Mouse (Mus musculus) heart, adult 2 months (tissue): Measurements from ENCODE around the gene Ostm1. TPM values are rescaled to one million over a fixed set of nuclear protein-coding genes. Genes with fewer than 3 reads are reported as not detected.

Source experiments
- DNase-seq, 2 experiments: peaks; one replicate each; pipeline ENCODE4 v3.0.0; 2021
- H3K27ac ChIP-seq: fragments of 200-600 bp; 2 replicates; pipeline ENCODE4 v1.8.1; 2022
- H3K27me3 ChIP-seq: fragments of 200-500 bp; 2 replicates; pipeline ENCODE4 v1.6.1; 2012; ENCODE audit warnings: mild to moderate bottlenecking, low read length, inconsistent platforms, mixed read lengths; ENCODE audit not compliant: control insufficient read depth, insufficient read depth
- H3K36me3 ChIP-seq: fragments of 200-500 bp; 2 replicates; pipeline ENCODE4 v1.6.1; 2012; ENCODE audit warnings: low read length, inconsistent platforms; ENCODE audit not compliant: control insufficient read depth, insufficient read depth
- H3K4me1 ChIP-seq: fragments of 200-500 bp; 2 replicates; pipeline ENCODE4 v1.6.1; 2011; ENCODE audit warnings: low read length; ENCODE audit not compliant: control insufficient read depth, insufficient read depth
- H3K4me3 ChIP-seq: fragments of 200-600 bp; 2 replicates; pipeline ENCODE4 v1.8.1; 2022
- H3K79me2 ChIP-seq: fragments of 200-500 bp; replicated peaks from 2 replicates; pipeline ENCODE4 v1.6.1; 2012; ENCODE audit warnings: mild to moderate bottlenecking, inconsistent platforms, low read length, moderate library complexity, mixed read lengths; ENCODE audit not compliant: control insufficient read depth, insufficient read depth
- H3K9ac ChIP-seq: fragments of 200-500 bp; 2 replicates; pipeline ENCODE4 v1.6.1; 2012; ENCODE audit warnings: low read depth, mild to moderate bottlenecking, control low read depth, inconsistent platforms, low read length, mixed read lengths
- CTCF ChIP-seq: fragments of 200-600 bp; IDR thresholded peaks from 2 replicates; pipeline ENCODE4 v1.8.1; 2022; ENCODE audit warnings: antibody characterized with exemption, mild to moderate bottlenecking, moderate library complexity
- EP300 ChIP-seq: fragments of 200-500 bp; IDR thresholded peaks from 2 replicates; pipeline ENCODE4 v1.6.1; 2011; ENCODE audit warnings: low read depth, low read length, control low read depth; ENCODE audit not compliant: insufficient read depth
- POLR2A ChIP-seq: fragments of 200-500 bp; IDR thresholded peaks from 2 replicates; pipeline ENCODE4 v1.6.1; 2011; ENCODE audit warnings: mild to moderate bottlenecking, low read depth, low read length, control low read depth; ENCODE audit not compliant: insufficient read depth
- WGBS: fragments of 180-500 bp; shearing (Covaris S2); methylation state at CpG from one replicate; pipeline ENCODE4 v1.1.7; 2018; 5-methylcytosine and 5-hydroxymethylcytosine counted together
- intact Hi-C: fragments of 180-260 bp; cut with DNase I; formaldehyde crosslinking; loops from one replicate; pipeline ENCODE4 v1.15.1; 2025
- polyA plus RNA-seq: library from polyadenylated mRNA; depleted of rRNA; stranded (reverse); fragments of >200 nt; gene quantifications from 2 replicates; pipeline ENCODE4 v1.2.3, GENCODE M21; 2012
- total RNA-seq, 2 experiments: library from RNA; stranded (reverse); gene quantifications; 2 replicates each; pipeline ENCODE4 v1.2.3; 2021

Gene Ostm1
- total and polyA plus RNA-seq, 3 experiments = 14.0 to 19.2 (median 18.0) TPM

DNA sequence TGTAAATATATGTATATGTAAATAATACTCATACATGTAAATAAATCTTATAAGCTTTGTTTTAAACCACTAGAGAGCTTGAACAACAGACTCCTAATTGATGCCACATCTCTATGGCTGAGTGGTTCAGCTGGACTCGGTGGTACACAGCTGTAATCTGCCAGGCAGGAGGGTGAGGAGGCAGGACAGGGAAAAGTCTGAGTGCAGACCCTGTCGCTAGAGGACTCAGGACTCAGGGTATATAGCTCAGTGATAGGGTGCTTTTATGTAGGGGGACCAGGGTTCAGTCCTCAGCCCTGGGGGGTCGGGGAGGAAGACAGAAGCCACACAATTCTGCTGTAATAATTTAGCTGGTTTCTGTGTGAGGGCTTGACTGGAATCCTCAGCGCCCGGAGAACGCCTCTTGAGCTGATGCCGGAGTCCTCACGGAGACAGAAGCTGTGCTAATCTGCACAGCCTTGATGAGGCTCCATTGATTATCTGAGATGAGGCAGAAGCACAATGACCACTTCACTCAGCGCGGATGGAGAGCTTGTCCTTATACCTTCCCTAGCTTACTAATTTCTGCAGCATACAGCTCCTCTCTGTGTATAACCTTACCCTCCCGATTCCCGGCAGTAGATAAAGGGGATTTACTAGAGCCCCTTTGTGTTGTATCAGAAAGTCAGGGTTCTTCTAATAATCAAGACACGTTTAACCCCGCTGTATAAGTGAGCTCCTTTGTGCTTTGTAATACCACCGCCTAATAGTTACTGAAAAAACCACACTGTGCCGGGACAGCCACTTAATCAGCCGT is 106.8 kb downstream of the Ostm1 start:
- no peak for DNase-seq
- intact Hi-C loops = loop anchor here (10.0 kb wide), 1 partner anchor 114 kb away; no protein-coding TSS in a partner anchor
- H3K79me2 ChIP-seq = no peaks in the 10 kb centered on the region; the same call in 1 of the 2 replicates
- no peaks in the 10 kb centered on the region for H3K27me3 ChIP-seq
- no peaks in the 10 kb centered on the region for H3K36me3 ChIP-seq
- WGBS = 80% methylated on average over 17 of the region's 17 CpGs
- no peak for TF ChIP-seq EP300
- TF ChIP-seq CTCF = no peak
- TF ChIP-seq POLR2A = no peak
- no peaks in the 10 kb centered on the region for H3K4me1 ChIP-seq
- H3K9ac ChIP-seq = no peak overlapping the region
- no peak overlapping the region for H3K4me3 ChIP-seq
- no peak overlapping the region for H3K27ac ChIP-seq

DNA sequence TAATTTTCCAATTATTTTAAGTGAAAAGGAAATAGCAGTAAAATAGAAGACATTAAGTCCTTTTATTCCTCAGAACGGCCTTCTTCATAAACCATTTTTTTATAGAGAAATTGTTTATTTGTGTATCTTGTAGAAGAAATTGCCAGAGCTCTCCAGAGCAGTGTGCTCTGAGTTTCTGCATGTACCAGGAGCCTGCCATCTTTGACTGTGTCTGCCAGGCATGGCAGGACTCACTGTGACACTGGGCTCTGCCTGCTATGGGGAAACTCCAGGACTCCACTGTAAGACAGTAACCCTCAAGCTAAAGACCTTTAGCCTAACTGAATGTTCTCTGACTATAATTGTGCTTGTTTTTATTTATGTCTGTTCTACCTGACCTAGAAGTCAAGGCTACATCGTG is 107.4 kb downstream of the Ostm1 start:
- H3K79me2 ChIP-seq = no peaks in the 10 kb centered on the region; the same call in 1 of the 2 replicates
- TF ChIP-seq CTCF (no peak), POLR2A (no peak), EP300 (no peak)
- no peak overlapping the region for H3K9ac ChIP-seq
- no peak overlapping the region for H3K27ac ChIP-seq
- H3K36me3 ChIP-seq = no peaks in the 10 kb centered on the region
- H3K27me3 ChIP-seq = no peaks in the 10 kb centered on the region
- H3K4me3 ChIP-seq = no peak overlapping the region
- no peaks in the 10 kb centered on the region for H3K4me1 ChIP-seq
- no peak for DNase-seq
- 90% methylated on average over 2 of the region's 2 CpGs for WGBS
- intact Hi-C loops = loop anchor here (10.0 kb wide), 1 partner anchor 114 kb away; no protein-coding TSS in a partner anchor

DNA sequence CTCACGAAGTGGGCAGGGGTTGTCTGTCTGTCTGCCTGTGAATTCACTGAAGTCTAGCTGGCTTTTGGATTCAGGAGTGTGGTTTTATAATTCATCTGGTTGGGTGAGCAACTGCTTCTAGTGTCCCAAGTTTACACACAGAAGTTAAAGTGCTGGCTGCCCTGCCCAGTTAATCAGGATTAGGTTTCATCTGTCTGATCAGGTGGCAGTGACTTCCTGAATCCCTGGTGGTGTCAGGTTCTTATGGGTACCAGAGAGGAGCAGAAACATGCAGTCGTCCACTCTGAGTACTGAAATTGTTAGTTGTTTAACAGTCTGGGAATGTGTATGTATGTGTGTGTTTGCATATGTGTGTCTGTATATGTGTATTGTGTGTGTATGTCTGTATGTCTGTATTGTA is 108.5 kb downstream of the Ostm1 start:
- Histone ChIP-seq H3K27me3 (no peaks in the 10 kb centered on the region), H3K4me1 (no peaks in the 10 kb centered on the region), H3K36me3 (no peaks in the 10 kb centered on the region), H3K4me3 (no peak overlapping the region), H3K79me2 (no peaks in the 10 kb centered on the region), H3K27ac (no peak overlapping the region), H3K9ac (no peak overlapping the region)
- TF ChIP-seq CTCF (no peak), EP300 (no peak), POLR2A (no peak)
- DNase-seq = no peak
- intact Hi-C loops = loop anchor here (10.0 kb wide), 1 partner anchor 113 kb away; no protein-coding TSS in a partner anchor
- 84% methylated on average over 2 of the region's 2 CpGs for WGBS

DNA sequence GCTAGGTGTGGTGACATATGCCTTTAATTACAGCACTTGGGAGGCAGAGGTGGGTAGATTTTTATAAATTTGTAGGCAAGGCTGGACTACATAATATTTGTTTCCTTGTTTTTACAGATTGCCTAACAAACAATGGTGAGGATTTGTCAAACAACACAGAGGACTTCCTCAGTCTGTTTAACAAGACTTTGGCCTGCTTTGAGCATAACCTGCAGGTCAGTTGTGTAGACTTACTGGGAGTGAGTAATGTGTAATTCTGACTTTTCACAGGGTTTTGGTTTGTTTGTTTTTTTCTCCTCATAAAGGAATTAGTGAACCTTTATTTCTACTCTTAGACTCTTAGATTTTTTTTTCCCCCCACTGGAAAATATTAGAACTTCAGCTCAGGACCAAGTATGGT is 109.2 kb downstream of the Ostm1 start:
- H3K4me3 ChIP-seq = no peak overlapping the region
- H3K27me3 ChIP-seq = no peaks in the 10 kb centered on the region
- intact Hi-C loops = loop anchor here (10.0 kb wide), 1 partner anchor 112 kb away; no protein-coding TSS in a partner anchor
- H3K36me3 ChIP-seq = no peaks in the 10 kb centered on the region
- TF ChIP-seq POLR2A (no peak), EP300 (no peak), CTCF (no peak)
- no peaks in the 10 kb centered on the region for H3K79me2 ChIP-seq
- H3K4me1 ChIP-seq = no peaks in the 10 kb centered on the region
- H3K27ac ChIP-seq = no peak overlapping the region
- DNase-seq = no peak
- H3K9ac ChIP-seq = no peak overlapping the region

DNA sequence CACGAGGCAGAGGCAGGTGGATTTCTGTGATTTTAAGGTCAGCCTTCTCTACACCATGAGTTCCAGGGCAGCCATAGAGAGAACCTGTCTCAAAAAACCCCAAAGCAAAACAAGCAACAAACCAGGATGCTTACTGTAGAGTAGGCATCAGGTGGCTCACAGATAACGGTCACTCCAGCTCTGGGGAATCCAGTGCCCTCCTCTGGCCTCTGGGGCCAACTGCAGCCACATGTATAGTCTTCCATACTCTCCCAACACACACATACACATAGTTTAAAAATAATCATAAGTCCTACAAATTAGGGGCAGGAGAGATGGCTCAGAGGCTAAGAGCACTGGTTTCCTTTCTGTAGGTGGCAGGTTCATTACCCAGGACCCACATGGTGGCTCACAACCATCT is 109.9 kb downstream of the Ostm1 start:
- Histone ChIP-seq H3K27ac (no peak overlapping the region), H3K36me3 (no peaks in the 10 kb centered on the region), H3K79me2 (no peaks in the 10 kb centered on the region), H3K4me3 (no peak overlapping the region), H3K27me3 (no peaks in the 10 kb centered on the region), H3K4me1 (no peaks in the 10 kb centered on the region), H3K9ac (no peak overlapping the region)
- TF ChIP-seq EP300 (no peak), CTCF (no peak)
- 84% methylated on average over 2 of the region's 2 CpGs for WGBS
- intact Hi-C loops = loop anchor here (10.0 kb wide), 1 partner anchor 111 kb away; no protein-coding TSS in a partner anchor
- DNase-seq = no peak

DNA sequence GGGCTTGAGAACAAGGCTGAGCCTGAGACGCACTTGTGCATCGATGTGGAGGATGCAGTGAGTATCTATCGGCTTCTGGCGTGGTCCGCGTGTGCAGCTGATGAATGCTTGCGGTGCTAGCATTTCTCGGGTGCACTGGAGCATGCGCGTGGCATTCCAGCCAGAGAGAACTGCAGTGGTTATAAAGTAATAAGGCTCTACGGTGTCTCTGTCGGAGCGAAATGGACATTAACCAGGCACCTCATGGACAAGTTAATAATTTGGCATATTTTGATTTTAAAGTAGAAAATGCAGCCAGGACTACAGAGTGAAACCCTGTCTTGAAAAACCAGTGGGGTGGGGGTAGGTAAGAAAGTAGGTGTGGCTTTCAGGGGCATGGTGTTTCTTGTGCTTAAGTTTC is 112.7 kb downstream of the Ostm1 start:
- no peak for TF ChIP-seq EP300
- TF ChIP-seq POLR2A = no peak
- TF ChIP-seq CTCF = no peak
- intact Hi-C loops = loop anchor here (2.0 to 10.0 kb wide), 3 partner anchors 108 to 291 kb away; no protein-coding TSS in a partner anchor
- Histone ChIP-seq H3K4me1 (no peaks in the 10 kb centered on the region), H3K27me3 (no peaks in the 10 kb centered on the region), H3K36me3 (no peaks in the 10 kb centered on the region), H3K9ac (no peak overlapping the region), H3K79me2 (no peaks in the 10 kb centered on the region), H3K27ac (no peak overlapping the region), H3K4me3 (no peak overlapping the region)
- WGBS = 94% methylated on average over 13 of the region's 13 CpGs
- no peak for DNase-seq
